Mouse (Mus musculus): Measurements from ENCODE around the gene Gm5136. TPM values are rescaled to one million over a fixed set of nuclear protein-coding genes. Genes with fewer than 3 reads are reported as not detected.

The Gm5136 gene
- 0.22 TPM in 1 of 2 replicates, not detected in the other for polyA plus RNA-seq (2015; fragmentation: Nextera tagmentation; extraction: Ambion mirVana)

DNA sequence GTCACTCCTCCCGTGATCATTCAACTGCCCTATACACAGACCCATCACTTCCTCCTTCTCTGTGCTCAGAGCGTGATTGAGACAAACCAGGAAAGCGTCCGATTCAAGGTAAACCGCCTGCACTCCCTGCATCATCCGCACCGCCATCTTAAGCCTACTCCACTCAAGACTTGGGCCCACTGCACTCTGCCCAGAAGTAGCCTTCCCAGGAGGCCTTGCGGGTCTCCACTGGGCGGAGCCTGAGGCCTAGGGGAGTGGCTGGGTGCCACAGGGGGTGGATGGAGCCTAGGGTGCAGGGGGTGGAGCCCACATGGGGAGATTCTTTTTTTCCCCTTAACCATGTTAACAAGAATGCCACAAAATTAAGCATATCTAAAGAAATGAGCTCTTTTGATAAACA, at the start of gene Gm5136:
TSS of gene Gm5136 (minus strand) at position 215 of the 400 bp plus-strand sequence.

All from neural tube, postnatal 0 days (tissue).